Mouse (Mus musculus) gastrocnemius, postnatal 10 days (tissue): ENCODE data around the gene Hlf. TPM values are rescaled to one million over a fixed set of nuclear protein-coding genes. Genes with fewer than 3 reads are reported as not detected.

Experiments
- DNase-seq: peaks from one replicate; pipeline ENCODE4 v3.0.0; 2021; ENCODE audit warnings: mixed read lengths
- total RNA-seq, 2 experiments: library from RNA; stranded (reverse); gene quantifications; 2 replicates each; pipeline ENCODE4 v1.2.3; 2021

Gene Hlf
- total RNA-seq, 2 experiments from 2014 or later, result 5.1 to 7.5 TPM

DNA sequence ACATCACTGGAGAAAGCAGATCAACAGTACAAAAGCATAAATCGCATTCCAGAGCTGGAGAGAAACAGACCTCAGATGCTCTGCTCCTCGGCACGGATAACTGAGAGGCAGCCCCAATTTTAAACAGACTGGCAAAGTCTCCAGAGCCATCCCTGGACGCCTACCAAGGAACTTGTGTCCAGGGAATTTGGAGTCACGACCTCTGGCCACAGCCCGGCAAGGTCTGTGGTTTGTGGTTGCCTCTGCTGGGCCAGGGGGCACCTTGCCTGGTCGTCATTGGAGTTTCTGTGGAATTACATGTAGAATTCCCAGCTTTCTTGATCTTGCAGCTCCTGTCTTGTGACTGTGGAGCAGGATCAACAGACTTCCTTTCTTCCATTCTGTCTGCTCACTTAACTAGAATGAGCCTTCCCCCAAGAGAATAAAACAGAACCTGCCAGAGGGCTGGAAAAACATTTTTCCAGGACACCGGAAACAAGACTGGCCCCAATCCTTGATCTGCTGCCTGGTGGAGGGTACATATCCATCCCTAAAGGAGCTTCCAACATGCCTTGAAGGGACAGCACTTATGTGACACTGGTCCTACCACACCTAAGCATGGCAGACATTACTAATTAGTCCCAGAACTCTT, 19.1 kb downstream of the Hlf start:
- DNase-seq, result no peak

DNA sequence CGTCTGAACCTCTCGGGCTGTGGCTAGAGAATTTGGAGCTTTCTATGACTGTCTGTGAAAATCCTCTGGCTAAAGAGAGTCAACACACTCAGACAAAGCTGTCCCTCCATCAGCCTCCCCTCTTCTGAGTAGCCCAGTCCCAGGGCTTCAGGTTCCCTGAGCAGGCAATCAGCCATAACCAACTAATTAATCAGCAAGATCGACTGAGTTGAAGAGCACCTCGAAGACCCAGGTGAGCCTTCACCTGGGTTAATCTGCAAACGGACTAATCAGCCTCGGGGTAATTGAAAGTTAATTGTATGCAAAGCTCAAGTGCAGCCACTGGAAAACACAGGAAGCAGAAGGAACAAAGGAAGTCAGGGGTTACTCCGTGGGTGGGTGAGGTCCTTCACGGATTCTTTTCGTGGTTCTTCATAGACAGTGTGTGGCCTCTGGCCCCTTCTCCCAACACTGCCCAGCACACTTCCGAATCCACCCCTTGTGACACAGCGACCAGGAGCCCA, 19.9 kb downstream of the Hlf start:
- no peak for DNase-seq

DNA sequence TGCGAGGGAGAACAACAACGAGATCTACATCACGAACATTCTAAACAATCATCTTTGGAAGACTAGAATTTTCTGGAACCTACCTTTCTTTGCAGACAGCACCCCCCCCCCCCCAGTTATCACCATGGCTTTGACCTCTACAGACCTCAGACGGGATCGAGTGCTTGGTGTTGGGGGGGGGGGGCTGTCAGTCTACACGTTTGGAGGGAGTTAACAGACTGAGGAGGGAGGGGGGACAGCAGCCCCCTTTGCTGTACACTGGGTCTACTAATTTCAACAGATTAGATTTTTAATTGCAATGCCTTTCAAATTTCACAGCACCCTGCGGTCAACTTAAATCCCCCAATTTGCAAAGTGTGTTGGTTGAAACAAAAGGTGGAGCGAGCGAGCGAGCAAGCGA, 20.3 kb downstream of the Hlf start:
- no peak for DNase-seq

DNA sequence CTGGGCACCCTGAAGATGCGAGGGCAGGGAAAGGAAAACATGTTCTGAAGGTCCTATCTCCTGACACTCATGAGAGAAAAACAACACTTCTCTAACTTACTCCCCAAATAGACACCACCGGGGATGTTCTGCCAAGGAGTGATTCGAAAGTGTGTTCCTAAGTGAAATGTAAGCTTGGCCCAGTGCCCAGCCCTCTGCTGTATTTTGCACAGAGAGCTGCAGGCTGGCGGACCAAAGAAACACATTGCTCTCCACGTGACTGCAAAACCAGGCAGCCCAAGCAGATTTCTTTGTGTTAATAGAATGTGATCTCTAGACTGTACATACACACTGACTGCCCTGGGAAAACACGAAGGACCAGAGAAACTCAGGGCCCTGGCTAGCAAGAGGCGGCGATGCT, 21.1 kb downstream of the Hlf start:
- peak; percentile 85 for DNase-seq

DNA sequence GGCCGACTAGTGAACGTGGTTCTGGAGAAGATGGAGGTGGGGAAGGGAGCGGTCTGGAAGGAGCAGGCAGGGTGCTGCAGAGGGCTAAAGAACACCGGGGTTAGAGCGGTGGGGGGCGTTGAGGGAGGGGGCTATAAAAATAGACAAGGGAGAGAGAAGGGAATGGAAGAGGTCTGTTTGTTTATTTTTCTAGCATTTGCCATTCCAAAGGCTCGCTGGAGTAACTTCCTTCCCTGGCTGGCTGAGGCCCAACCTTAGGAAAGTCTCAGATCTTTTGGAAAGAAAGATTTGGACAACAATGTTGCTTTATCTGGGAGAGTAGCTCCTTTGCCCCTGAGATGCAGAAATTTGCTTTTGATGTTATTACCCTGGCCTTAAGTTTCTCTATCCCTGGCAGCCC, 21.6 kb downstream of the Hlf start:
- DNase-seq, result no peak

DNA sequence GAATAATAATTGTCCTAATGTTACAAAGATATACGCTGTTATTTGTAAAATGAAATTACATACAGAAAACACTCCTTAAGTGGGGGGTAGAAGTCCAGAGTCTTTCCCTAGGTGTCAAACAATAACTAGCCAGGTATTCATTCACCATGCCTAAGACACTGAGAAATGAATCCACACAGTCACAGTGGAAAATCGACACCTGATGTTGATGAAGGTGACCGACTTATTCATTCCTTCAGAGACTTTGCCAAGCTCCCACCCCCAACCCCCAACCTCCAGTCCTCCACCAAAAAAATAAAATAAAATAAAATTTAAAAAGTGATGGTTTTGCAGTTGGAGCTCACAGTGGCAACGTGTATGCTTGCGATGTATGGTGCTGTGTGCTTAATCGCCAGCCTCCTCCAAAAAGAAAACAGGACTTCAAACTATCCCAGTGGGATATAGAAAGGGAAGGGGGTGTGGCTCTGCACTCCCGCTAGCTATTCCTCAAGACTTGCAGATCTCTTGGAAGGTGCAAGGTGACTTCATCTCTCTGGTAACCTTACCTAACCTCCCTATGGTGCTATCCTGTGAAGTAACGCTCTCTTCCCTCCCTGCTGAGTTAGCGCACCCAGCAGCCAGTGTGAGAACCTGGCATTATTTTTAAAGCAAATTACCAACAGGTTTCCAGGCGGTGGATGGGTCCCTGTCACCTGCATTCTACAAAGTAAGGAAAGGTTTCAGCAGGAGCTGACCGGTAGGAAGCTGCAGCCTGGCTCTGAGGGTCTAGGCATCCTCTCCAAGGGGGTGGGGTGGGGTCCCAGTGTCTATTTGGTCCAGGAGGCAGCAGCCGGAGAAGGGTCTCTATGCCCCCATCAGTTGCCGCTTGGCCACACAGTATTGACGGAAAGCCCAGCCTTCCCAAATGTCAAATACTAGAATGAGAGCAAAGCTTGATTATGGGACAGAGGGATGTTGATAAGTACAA, 22.5 kb downstream of the Hlf start:
- DNase-seq, result no peak

DNA sequence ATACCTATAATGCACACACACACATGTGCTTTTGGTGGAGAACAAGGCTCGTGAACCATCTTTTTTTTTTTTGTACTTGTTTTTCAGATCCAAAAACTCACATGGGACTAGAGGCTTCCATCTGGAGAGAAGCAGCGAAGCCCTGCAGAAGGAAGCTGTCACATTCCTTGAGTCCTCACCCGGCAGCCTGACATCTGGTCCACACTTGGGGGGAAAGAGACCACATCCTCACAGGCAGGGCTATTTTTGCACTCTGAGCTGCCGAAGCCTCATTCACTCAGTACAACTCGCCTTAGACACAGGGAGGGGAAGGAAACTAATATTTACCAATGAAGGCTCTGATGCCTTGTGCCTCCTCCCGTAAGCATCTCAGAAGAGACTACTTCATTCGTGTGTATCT, 25.8 kb downstream of the Hlf start:
- no peak for DNase-seq

DNA sequence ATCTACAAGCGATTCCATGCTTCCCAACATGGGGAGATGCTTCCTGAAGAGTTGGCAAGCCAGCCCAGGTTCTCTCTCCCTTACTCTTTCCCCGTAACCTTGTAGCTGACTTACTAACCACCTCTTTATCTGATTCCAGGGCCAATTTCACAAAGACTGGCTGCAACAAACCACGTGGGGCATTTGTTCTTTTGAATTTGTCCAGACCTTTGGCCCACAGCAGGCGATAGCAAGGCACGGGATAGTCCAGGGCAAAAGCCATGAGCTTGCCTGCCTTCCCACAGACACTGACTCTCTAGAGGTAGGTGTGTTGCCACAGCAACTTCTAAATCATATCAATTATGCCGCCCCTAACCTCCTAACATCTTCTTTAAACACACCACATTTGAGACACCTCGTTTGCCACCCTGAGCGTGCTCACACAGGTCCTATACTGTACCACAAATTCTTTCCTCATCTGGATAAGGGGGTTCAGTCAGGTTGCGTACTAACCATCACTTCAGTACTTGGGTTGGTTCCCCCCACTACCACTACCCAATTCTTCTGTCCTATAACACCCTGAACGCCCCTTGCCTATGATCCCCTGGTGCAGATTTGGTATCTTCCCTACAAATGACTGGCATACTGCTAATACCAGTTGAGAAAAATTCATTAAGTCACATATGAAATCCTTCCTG, 26.7 kb downstream of the Hlf start:
- no peak for DNase-seq

DNA sequence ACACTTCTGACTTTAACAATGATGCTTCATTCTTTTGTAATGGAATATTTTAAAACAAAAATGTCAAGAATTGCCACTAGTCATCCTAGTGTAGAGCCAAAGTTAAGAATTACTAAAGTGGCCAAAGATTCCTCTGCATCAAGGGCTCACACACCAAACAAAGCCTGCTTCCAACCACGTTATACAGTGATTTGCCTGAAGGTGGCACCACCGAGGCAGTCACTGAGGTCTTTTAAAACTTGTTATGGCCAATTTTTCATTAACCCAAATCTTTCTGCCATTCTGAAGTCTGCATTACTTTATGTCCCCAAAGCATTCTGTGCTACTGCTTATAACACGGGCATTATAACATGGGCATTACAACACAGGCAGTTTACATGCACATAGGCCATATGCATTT, 27.3 kb downstream of the Hlf start:
- DNase-seq, result peak; percentile 51

DNA sequence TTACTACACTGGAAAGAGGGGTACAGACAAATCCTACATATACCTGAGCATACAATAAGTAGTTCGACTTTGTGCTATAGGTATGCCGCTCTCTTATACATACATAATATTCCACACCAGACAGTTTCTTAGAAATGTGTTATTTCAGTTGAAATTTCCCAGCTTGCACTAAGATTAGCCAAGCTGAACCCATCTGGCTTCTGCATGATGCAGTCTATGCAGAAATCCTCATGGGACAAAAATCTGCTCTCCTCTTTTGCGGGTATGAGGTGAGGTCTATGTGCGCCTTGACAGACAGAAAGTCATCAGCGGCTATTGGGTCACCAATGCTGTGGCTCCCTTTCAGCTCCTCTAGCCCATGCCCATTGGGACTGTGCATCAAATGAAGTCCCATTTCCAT, 30.2 kb downstream of the Hlf start:
- no peak for DNase-seq

DNA sequence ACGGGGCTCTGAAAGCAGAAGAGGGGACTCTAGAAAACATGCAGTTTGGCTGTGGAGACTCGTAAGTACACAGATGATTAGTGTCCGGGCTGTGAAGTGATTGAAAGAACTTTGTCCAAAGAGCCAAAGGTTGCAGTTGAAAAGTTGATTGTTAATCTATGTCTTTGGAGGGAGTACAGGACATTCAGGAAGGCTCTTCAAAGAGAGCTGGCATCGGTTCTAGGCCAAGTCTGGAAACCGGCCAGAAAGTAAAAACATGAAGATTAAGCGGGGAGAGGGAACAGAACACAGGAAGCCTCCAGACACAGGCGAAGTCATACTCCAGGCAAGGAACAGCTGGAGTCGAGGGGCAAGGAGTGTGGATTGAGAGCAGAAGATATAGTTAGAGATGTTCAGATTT, 32.6 kb downstream of the Hlf start:
- no peak for DNase-seq

DNA sequence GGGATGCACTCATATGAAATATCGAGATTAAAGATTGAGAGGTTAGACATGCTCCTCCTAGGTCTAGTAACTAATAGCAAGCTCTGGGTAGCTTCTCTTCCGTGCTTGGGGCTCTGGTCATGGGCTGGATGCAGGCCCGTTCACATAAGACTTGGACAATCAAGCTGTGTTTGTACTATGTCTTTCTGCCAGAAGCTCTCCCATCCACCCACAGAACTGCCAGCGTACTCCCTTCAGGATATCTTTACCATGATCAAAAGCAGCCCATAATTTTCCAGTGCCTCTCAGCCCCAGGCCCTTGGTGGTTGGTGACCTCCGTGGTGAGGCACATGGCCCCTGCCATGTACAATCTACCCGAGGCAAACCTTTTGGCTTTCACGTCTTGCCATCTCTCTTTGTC, 33.3 kb downstream of the Hlf start:
- DNase-seq, result no peak

DNA sequence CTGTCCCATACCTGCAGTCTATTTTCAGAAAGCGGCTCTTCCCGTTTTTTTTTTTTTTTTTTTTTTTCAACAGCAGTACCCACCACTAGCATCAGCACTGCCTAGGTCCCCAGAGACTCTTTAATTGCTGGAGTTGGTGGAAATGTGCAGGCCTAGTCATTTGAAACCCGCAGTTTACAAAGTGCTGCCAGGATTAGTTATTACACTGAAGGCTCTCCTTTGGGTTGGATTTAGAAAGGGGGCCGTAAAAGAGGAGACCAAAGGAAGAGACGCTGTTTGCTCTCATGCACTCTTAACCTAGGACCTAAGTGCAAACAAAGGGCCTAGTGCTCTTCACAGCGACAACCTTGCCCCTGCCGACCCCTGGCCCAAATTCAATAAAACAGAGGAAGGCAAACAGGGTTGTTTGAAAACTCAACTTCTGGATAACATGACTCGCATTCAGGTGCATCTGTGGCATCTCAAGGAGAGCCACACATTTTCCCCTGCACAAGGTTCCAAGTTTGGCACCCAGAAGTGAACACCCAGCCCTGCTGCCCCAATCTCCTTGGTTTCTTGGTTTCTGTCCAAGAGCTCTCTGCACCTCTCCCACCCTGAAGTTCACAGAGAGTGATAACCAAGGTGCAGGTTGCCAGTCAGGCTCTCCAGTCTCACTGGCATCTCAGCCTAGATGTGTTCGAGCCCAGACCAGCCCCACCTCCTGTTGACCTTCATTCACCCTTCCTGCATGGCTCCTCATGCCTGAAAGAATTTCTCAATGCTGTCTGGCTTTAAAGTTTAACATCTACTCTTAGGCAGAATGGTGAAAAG, 34.0 kb downstream of the Hlf start:
- no peak for DNase-seq

DNA sequence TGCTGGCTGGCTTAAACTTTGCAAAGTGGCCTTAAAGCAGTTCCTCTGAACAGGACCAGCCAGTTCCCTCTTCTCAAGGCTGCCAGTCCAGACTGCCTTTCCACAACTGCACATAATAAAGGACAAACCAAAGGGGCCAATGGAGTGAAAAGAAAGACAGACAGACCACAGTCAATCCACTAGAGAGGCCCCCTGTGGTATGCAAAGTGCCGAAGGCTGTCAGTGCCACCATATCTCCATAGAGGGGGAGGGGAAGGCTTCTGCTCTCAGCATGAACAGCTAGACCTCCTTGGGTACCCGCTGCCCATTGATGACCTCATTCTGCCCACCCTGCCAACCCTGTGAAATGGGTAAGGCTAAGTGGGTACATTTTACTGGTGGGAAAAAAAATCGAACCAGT, 34.7 kb downstream of the Hlf start:
- no peak for DNase-seq

DNA sequence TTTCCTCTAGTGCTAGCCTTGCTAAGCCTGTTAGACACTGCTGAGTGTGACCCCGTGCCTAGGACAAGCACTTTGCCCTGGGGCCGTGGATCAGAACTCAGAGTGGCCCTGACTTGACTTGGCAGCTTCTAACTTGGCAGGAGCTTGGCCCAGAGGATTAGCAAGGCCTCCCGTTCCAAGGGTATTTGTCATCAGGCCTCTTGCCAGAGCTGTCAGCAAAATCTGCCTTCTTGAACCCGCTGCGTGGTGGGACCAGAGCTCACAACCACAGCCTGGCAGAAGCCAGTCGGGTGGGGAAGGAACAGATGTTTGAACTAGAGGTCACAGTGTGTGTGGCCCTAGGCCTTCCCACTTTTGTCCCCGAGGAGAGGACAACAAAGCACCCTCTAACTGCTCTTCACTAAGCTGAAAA, 35.4 kb downstream of the Hlf start:
- DNase-seq, result peak; percentile 71

DNA sequence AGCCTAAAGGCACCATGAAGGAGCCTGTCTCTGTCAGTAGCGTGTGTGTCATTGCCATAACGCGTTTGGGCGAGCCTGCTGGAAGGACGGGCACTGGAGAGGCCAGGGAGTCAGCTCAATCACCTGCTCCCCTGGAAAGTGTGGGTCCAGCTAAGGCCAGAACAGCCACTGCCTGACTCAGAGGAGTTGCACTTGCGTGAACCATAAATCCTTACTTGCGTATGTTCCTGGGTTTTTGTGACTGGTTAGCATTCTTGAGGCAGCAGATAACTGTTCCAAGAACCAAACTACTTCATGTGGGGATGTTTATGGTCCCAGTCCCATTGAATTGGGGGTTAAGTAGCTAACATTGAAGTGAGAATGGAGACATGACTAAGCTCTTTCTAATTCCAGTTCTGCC, 38.0 kb downstream of the Hlf start:
- no peak for DNase-seq

DNA sequence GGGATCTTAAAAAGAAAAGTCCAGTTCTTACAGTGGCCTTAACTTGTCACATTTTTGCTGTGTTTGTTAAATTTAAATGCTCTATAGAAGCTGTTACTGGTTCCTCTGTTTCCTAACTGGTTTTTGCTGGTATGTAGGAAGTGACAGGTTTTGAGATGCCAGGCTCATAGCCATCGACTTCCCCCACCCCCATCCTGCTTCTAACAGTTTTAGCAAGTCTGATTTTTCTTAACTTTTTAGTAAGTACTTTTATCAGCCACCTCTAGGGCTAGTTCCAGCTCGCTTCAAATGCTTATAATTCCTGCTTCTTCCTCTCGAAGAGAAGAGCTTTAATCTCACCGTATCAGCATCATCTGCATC, 40.6 kb downstream of the Hlf start:
- DNase-seq, result no peak

DNA sequence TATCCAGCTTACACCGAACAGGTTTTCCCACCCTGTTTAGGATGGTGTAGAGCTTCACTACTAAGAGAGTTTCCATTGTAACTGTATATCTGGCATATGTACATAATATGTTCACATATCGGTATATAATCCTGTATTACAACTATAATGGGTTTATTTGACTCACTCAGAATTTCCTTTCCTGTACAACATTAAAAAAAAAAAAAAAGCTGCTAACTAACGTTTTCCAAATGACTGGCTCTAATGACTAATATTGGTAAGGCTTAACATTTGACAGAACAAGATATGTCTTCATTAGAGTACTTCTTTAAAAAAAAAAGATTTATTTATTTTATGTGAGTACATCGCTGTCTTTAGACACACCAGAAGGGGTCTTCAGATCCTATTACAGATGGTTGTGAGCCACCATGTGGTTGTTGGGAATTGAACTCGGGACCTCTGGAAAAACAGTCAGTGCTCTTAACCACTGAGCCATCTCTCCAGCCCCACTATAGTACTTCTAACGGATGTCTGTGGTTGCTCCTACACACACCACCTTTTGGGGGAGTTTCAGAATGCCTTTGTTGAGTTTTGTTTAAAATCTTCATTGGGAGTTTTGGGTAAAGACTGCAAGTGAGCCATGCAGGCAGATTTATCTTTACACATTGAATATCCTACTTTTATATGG, 41.1 kb downstream of the Hlf start:
- DNase-seq, result no peak

DNA sequence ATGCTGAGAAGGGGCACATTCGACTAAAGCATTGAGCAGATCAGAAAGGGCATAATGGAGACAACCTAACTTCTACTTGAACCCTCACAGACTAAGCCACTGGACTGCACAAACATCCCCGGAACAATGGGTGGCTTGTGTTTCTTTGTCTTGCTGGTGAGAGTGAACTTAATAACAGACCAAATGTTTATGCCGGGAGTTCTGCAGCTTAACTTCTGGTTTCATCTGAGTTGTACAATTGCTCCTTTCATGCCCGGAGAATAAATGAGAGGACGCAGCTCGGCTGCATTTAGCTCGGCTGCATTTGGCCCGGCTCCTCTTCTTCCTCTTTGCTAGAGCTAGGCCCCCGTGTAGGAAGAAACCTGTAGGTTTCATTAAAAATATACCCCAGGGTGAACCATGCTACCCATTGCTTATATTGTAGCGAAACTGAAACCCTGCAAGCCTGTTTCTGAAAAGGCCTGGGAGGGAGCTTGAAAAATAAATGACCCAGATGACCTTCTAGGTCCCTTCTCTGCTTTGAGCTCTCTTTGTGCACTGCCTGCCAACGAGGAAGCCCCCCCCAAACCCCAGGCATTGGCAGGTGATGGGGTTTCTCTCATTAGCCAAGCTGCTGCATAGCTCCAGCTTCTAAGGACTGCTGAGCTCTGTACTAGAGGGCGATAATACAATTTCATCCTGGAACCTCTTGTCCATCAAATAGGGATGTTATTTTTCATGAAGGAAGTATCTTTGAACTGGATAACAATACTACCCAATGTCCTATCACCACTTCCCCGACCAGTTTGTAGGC, 42.8 kb downstream of the Hlf start:
- no peak for DNase-seq

DNA sequence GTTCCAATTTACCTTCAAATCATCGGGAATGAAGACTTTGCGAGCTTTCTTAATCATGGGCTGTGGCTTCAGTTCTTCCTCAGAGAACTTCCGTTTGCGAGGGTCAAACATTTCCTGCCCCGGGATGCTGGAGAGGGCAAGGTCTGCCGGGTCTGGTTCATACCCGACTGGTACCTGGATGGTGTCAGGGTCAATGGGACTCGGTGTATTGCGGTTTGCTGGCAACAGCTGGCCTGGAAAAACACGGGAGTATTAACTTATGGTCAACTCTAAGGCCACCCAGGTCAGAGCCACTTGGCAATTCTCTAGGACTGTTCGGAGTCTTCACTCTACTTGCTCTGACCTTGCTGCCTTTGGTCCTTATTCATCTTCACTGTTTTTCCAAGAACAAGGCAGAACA, 44.9 kb downstream of the Hlf start:
- no peak for DNase-seq

DNA sequence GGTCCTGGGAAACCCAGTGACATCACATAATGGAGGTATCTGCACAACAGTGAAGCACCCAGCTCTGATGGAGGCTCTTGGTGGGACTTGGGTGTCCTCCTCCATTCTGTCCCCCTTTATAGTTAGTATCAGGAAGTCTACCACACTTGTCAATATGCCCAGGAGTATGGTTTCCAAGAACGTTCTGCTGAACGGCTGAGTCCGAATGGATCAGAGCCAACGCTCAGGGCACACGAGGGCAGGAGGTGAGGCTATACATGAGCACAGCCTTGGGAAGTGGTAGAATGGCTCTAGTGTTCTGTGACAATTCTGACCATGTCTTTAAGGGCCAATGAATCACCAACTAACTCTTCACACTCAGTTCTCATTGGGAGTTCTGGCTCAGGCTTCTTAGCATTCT, 47.8 kb downstream of the Hlf start:
- DNase-seq, result no peak
